Mouse (Mus musculus) limb, embryonic 14.5 days (tissue): ENCODE data around the gene Insm1. TPM values are rescaled to one million over a fixed set of nuclear protein-coding genes. Genes with fewer than 3 reads are reported as not detected.

Experiments
- ATAC-seq: fragments of 200-750 bp; cut with Nextera tagmentation; 2 replicates; pipeline ENCODE4 v1.8.0; 2017; ENCODE audit warnings: low read depth, moderate number of reproducible peaks, moderate TSS enrichment; ENCODE audit not compliant: low FRiP score
- DNase-seq: peaks from one replicate; pipeline ENCODE4 v3.0.0-alpha.2; 2015; ENCODE audit warnings: low spot score
- H3K27ac ChIP-seq: fragments of 300-500 bp; sonication (generic); replicated peaks from 2 replicates; pipeline ENCODE4 v1.5.1; 2014; ENCODE audit warnings: low read depth, mild to moderate bottlenecking, low read length, moderate library complexity, mixed read lengths
- H3K27me3 ChIP-seq: fragments of 300-500 bp; sonication (generic); 2 replicates; pipeline ENCODE4 v1.6.1; 2014; ENCODE audit warnings: low read length, mixed read lengths; ENCODE audit not compliant: control insufficient read depth, insufficient read depth
- H3K36me3 ChIP-seq: fragments of 300-500 bp; sonication (generic); 2 replicates; pipeline ENCODE4 v1.6.1; 2014; ENCODE audit warnings: mild to moderate bottlenecking, low read length, moderate library complexity, mixed read lengths; ENCODE audit not compliant: control insufficient read depth, insufficient read depth
- H3K4me1 ChIP-seq: fragments of 300-500 bp; sonication (generic); 2 replicates; pipeline ENCODE4 v1.6.1; 2014; ENCODE audit warnings: antibody characterized with exemption, low read length, mixed read lengths; ENCODE audit not compliant: control insufficient read depth, insufficient read depth
- H3K4me2 ChIP-seq: fragments of 300-500 bp; sonication (generic); replicated peaks from 2 replicates; pipeline ENCODE4 v1.6.1; 2014; ENCODE audit warnings: low read depth, mild to moderate bottlenecking, low read length, moderate library complexity; ENCODE audit not compliant: severe bottlenecking
- H3K4me3 ChIP-seq: fragments of 300-500 bp; sonication (generic); replicated peaks from 2 replicates; pipeline ENCODE4 v1.5.1; 2014; ENCODE audit warnings: low read length
- H3K9ac ChIP-seq: fragments of 300-500 bp; sonication (generic); 2 replicates; pipeline ENCODE4 v1.6.1; 2014; ENCODE audit warnings: mild to moderate bottlenecking, low read depth, low read length, moderate library complexity; ENCODE audit not compliant: severe bottlenecking
- H3K9me3 ChIP-seq: fragments of 300-500 bp; sonication (generic); 2 replicates; pipeline ENCODE4 v1.6.1; 2016; ENCODE audit warnings: low read length; ENCODE audit not compliant: control insufficient read depth
- POLR2A ChIP-seq: fragments of 200-500 bp; IDR thresholded peaks from 2 replicates; pipeline ENCODE4 v1.8.0; 2012; ENCODE audit warnings: inconsistent platforms, mild to moderate bottlenecking, moderate library complexity, borderline replicate concordance; ENCODE audit not compliant: insufficient read depth, insufficient read length; ENCODE audit errors: extremely low read depth
- WGBS: fragments of 180-500 bp; shearing (Covaris S2); extraction: QIAGEN DNeasy Blood & Tissue Kit; methylation state at CpG from one replicate; pipeline ENCODE4 v1.1.7; 2014; 5-methylcytosine and 5-hydroxymethylcytosine counted together
- polyA plus RNA-seq, 2 experiments: library from polyadenylated mRNA; depleted of rRNA in 1 of 2; stranded (reverse) in 1 of 2; unstranded in 1 of 2; fragments of >200 nt; fragmentation: Nextera tagmentation in 1 of 2; extraction: Ambion mirVana in 1 of 2; gene quantifications; 2 replicates each; pipeline versions ENCODE4 v1.2.1 to v1.2.3; 2012 to 2014

Gene Insm1
- polyA plus RNA-seq, 2 experiments = 0.07 to 0.41 TPM

- H3K27me3 ChIP-seq = peaks cover 70% of the 10 kb centered on the region
- H3K9me3 ChIP-seq = no peaks in the 10 kb centered on the region
- no peak overlapping the region for H3K4me3 ChIP-seq
- H3K4me2 ChIP-seq = no peak overlapping the region
- no peak overlapping the region for H3K9ac ChIP-seq
- DNase-seq = no peak
- TF ChIP-seq POLR2A = no peak
- H3K27ac ChIP-seq = no peak overlapping the region
- WGBS = under 1% methylated on average over 16 of the region's 16 CpGs
- ATAC-seq = no peak
- peaks cover 11% of the 10 kb centered on the region for H3K4me1 ChIP-seq
- H3K36me3 ChIP-seq = no peaks in the 10 kb centered on the region
Measured at GRCm38 (mm10) chr2:146217227-146217980, 4.3 kb upstream of the Insm1 start.

GRCm38 (mm10) chr2:146218161-146218691, 3.5 kb upstream of the Insm1 start:
- H3K4me2 ChIP-seq = peak overlapping the region; percentile 37
- no peak for DNase-seq

GRCm38 (mm10) chr2:146218881-146219535, 2.7 kb upstream of the Insm1 start:
- WGBS = 5% methylated on average over 19 of the region's 19 CpGs
- H3K4me3 ChIP-seq = no peak overlapping the region

More at GRCm38 (mm10) chr2:146218161-146218691, 3.5 kb upstream of the Insm1 start:
- Histone ChIP-seq H3K9ac (no peak overlapping the region), H3K27me3 (peaks cover 78% of the 10 kb centered on the region), H3K9me3 (no peaks in the 10 kb centered on the region), H3K4me1 (peaks cover 17% of the 10 kb centered on the region), H3K4me3 (peak overlapping the region; percentile 21), H3K27ac (no peak overlapping the region), H3K36me3 (no peaks in the 10 kb centered on the region)
- no peak for ATAC-seq
- no peak for TF ChIP-seq POLR2A
- under 1% methylated on average over 40 of the region's 40 CpGs for WGBS

GRCm38 (mm10) chr2:146219791-146220190, 1.9 kb upstream of the Insm1 start:
- Histone ChIP-seq H3K27ac (no peak overlapping the region), H3K4me2 (no peak overlapping the region), H3K9ac (no peak overlapping the region), H3K4me1 (peaks cover 17% of the 10 kb centered on the region), H3K4me3 (no peak overlapping the region), H3K27me3 (peaks cover 91% of the 10 kb centered on the region), H3K9me3 (no peaks in the 10 kb centered on the region), H3K36me3 (no peaks in the 10 kb centered on the region)
- no peak for DNase-seq
- no peak for ATAC-seq
- WGBS = 14% methylated on average over 11 of the region's 11 CpGs
- TF ChIP-seq POLR2A = no peak

More at GRCm38 (mm10) chr2:146218881-146219535, 2.7 kb upstream of the Insm1 start:
- Histone ChIP-seq H3K9ac (no peak overlapping the region), H3K27ac (no peak overlapping the region), H3K4me2 (no peak overlapping the region), H3K4me1 (peaks cover 17% of the 10 kb centered on the region), H3K27me3 (peaks cover 86% of the 10 kb centered on the region), H3K9me3 (no peaks in the 10 kb centered on the region), H3K36me3 (no peaks in the 10 kb centered on the region)
- DNase-seq (no peak), ATAC-seq (no peak)
- no peak for TF ChIP-seq POLR2A

GRCm38 (mm10) chr2:146220591-146221075, 1.1 kb upstream of the Insm1 start:
- no peaks in the 10 kb centered on the region for H3K36me3 ChIP-seq
- no peaks in the 10 kb centered on the region for H3K9me3 ChIP-seq
- H3K27me3 ChIP-seq = peaks cover 91% of the 10 kb centered on the region
- no peak for DNase-seq
- peak overlapping the region; percentile 48 for H3K4me3 ChIP-seq
- TF ChIP-seq POLR2A = no peak
- peak overlapping the region; percentile 94 for H3K4me2 ChIP-seq
- peaks cover 17% of the 10 kb centered on the region for H3K4me1 ChIP-seq
- H3K27ac ChIP-seq = no peak overlapping the region
- WGBS = 1% methylated on average over 23 of the region's 24 CpGs
- ATAC-seq = no peak
- H3K9ac ChIP-seq = no peak overlapping the region
